Mouse (Mus musculus): ENCODE results near the gene Cmklr1. TPM values are rescaled to one million over a fixed set of nuclear protein-coding genes. Genes with fewer than 3 reads are reported as not detected.
"Not testable (repeated sequence)": the region's sequence is repeated elsewhere in the genome, so short reads cannot be mapped to it uniquely, and the experiment has no call there.

Gene Cmklr1
- polyA plus RNA-seq, 2 experiments from 2014 or later = not detected

DNA sequence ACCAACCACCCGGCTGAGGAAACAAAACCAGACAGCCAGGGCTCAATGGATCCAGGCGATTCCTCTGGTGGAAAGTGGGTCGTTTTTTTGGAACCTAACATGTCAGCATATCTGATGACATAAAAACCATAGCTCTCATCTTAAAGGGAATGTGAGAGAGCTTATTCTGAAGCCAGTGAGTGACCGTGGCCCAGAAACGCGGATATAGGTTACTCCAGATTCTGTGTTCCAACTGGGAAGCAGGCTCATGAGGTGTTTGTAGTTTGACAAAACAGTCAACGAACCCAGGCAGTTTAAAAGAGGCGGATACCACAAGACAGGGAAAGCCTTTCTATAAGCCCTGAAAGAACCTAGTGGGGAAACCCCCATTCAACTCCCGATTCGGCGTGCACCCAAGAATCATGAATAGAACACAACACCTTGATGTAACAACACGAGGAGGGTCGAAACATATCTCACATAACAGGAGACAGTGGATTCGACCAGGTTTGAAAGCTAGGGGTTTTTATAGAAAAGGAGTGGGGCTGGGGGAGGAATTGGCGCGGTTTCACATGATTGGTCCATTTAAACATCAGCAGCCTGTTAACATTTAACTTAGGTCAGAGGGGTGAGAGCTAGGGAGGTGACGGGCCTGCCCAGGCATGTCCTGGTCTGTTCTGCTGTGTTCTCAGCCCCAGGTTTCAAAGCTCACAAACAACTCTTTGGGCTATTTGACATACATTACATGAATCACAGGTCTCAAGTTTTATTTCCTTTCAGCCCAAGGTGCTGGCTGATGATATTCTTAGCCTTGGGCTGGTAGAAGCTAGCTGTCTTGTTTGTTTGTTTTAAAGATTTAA lies 64.4 kb downstream of the Cmklr1 start:
- not testable (repeated sequence) for ATAC-seq

DNA sequence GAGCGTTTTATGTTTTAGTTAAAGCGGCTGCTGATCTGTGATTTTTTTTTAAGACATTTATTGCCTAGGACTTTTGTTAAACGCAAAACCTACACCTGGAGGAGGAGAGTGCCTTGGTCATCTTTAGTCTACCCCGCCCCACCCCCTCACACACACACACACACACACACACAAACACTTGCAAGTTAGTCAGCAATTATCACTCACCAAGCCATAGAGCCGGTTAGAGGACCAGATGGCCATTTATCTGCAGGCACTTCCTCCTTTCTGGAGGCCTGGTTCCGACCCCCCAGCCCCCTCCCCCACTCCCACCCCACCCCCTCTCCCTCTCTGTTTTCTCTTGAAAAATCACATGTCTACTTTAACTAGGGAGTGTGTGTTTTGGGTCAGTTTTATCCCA lies 65.8 kb downstream of the Cmklr1 start:
- no peak for ATAC-seq

DNA sequence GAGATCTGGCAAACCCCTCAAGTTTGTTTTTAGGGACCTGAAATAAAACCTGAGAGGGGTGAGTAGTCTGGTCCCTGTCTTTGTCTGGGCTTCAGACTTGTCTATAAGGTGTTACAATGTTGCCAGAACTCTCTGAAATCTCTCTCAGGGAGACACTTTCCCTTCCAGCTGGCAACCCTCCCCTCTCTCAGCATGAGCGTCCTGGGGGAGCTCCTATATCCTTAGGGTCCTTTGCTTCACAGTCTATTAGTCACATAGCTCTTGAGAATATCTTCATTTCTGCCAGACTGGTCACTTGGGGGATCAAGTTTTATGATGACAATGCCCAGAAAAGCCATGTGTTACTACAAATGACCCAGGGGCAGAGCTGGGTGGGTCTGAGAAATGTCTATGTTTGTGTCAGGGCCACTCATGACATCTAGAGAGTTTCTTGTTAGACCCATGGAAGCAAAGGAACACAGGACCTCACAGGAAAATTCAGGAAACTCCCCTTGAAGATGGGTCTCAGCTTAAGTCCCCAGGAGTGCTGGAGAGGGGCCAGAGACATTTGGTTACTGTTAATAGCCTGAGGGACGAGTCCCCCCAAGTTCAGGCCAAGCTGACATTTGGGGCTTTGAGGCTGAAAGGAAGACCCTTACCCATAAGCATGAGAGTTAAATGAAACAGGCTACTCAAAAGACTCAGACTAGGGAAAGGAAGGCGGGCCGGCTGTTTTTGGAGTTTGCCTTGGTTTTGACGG lies 66.6 kb downstream of the Cmklr1 start:
- no peak for ATAC-seq

DNA sequence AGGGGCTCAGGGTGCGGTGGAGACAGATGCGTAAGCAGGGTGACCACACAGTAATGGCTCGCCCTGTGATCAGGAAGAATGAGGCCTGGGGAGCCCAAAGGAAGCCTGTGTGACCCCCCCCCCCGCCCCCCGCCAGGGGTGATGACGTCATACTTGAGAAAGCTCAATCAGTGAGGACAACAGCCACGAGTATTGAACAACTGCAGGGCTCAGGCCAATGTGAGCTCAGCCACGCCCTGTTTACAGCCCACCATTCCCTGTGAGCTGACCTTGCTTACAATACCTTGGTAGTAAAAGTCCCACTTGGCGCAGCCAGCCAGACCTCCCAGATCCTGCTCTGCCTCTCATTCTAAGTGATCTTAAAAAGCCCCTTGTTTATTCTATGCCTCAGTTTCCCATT lies 69.4 kb downstream of the Cmklr1 start:
- no peak for ATAC-seq

DNA sequence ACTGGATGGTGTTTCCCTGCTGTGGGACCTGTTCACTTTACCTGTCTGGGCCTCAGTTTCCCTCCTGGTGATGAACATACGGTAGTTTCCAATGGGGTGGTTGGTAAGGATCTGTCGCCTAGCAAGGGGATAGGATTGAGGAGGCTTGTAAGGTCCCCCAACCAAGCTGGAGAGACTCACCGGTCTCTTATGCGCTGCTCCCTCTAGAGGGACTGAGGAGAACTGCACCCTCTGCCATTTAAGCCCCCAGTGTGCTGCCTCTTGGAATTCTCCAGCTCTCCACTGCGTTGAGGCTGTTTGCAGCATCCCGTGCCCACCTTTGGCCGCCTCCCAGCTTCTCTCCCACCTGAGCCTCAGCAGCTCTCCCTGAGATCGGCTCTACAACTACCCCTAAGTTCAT lies 70.0 kb downstream of the Cmklr1 start:
- no peak for ATAC-seq

DNA sequence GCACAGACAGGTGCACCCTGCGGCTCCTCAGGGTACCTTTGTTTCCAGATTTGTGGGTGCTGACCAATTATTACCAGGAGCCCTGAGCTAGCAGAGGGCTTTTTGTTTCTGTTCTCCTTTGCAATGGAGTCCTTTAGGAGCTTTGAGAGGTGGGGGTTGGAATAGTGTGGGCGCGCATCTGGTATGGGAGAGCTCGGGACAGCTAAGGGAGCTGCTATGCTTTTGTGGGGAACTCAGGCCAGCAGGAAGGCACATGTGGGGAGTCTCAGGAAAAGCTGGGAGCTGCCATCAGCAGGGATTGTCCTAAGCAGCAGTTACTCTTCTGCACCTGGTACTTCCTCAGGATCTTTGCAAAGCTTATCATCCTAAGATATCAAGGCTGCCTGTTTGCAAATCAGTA lies 71.1 kb downstream of the Cmklr1 start:
- ATAC-seq = no peak

DNA sequence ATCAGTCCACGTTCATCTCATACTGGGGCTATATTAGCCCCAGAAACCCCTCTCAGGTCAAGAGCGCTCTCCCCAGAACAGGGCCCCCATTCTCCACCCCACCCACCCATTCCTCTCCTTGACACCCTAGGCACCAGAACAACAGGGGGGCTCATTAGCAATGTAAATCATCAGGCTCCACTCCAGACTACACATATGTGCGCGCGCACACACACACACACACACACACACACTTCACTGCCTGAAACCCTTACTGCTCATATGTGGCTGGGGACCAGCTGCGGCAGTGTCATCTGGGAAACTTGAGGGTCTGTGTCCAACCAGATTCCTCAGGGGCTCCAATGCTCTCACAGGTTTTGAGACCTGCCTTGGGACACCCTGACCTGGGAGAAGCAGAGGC lies 71.8 kb downstream of the Cmklr1 start:
- no peak for ATAC-seq

DNA sequence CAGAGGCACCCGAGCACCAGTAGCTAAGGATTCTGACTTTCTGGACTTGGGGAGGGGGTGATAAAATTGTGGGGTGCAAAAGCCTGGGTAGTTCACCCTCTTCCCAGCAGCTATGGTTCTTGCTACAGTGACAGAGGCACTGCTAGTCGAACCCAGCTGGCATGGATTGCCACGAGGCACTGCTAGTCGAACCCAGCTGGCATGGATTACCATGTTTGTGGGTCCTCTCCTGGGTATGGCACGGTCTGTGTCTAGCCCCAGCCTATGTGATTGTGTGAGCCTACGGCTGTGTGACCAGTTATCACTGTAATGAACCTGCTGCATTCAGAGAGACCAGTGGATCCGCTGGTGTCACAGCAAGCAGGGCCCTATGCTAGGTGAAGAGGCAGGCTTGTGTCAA lies 72.7 kb downstream of the Cmklr1 start:
- no peak for ATAC-seq

DNA sequence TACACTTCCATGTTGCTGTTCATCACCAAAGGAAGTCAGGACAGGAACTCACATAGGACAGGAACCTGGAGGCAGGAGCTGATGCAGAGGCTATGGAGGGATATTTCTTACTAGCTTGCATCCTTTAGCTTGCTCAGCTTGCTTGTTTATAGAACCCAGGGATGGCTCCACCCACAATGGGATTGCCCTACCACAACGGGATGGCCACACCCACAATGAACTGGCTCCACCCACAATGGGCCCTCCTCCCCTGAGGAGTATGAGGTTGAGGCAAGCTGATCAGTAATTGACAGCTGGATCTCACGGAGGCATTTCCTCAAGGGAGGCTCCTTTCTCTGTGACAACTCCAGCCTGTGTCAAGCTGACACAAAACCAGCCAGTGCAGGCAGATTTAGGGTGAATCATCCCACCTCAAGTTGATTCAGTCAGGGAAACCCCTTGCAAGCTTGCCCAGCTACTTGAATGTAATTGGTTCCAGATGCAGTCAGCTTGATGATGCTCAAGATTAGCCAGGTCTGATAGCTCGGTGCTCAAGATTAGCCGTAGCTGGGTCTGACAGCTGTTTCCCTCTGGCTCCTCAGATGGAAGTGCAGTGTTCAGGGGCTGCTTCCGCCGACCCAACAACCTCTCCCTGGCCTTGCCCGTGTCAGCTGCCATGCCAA lies 80.0 kb downstream of the Cmklr1 start:
- ATAC-seq = no peak

DNA sequence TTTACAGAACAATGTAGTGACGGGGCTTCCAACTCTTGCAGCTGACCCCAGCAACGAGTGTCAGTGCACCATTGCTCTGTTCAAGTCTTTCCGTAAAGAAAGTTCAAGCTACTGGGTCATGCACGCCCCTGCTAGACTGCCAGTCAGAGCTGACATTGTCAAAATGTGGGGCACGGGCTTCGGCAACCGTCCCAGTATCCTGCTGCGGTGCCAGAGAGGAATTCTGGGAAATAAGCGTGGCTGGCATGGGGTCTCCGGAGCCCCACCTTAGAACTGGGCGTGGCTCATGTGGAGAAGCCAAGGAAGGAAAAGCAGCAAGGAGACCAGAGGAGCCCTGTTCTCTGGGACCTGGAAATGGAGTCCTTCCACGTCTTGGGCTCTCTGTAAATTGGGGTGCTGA lies 84.4 kb downstream of the Cmklr1 start:
- no peak for ATAC-seq

DNA sequence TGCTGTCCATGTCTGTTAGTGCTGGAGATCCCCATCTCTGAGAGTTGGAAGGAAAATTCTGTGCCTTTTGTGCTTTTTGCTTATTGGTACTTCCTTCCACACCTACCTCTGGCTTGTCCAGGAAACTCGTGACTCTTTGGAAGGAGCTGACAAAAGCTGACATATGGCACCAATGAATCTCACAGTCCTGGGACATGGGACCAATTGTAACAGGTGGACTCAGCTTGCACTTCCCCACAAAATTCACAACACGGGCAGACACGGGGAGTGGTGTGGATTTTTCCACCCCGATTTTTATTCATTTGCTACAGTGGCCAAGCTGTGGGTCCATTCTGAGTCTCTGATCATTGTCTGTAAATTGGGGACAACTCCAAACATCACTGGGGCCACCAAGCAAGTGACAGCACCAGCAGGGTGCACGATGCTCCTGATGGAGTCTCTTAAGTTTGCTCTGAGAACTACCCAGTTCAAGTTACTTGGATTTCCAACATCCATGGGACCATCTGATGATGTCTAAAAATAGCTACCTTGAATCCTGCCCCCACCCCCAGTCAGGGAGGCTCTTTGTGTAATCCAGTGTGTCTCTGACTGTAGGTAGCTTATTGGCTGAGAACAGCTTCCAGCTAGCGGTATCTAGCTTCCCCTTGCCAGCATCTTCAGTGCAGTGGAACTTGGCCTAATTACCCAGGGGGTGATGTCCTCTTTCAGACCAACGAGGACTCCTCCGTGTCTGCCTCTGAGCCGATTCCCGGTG lies 84.9 kb downstream of the Cmklr1 start:
- ATAC-seq = no peak

DNA sequence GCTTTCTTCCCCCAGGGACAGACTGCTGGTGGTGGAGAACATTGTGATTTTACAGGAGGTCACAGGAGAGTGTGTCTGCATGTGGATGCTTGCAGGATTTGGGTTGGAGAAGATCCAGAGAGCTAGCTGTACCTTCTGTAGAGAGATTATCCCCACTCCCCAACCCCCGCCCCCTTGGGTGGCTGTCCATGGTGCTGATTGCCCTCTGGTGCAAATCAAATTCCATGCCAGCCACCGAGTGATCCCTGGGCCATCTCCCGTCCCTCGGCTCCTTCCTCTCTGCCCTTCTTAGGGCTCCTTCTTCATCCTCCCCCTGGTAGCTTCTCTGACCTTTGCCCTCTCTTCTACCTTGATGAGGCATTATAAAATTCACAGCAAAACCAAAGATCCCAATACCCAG lies 85.8 kb downstream of the Cmklr1 start:
- no peak for ATAC-seq

Other genes with a start within 250 kb of the Cmklr1 start
- gene Wscd2, start 160.1 kb downstream of the Cmklr1 start, polyA plus RNA-seq (2017; shearing (Covaris generic)) = 1 to 10 TPM; 1.6 to 2.2 TPM
- gene 1700069L16Rik, start 74.3 kb upstream of the Cmklr1 start, polyA plus RNA-seq (2017; shearing (Covaris generic)) = not detected
- gene Ficd, start 85.4 kb upstream of the Cmklr1 start, polyA plus RNA-seq (2017; shearing (Covaris generic)) = 1 to 10 TPM; 3.3 to 5.2 TPM
- 10 to 100 TPM in 1 of 2 experiments, 1 to 10 TPM in 1; 8.0 to 18.9 TPM for gene Sart3, start 122.1 kb upstream of the Cmklr1 start, polyA plus RNA-seq (2017; shearing (Covaris generic))
- gene Iscu, start 122.3 kb upstream of the Cmklr1 start, polyA plus RNA-seq (2017; shearing (Covaris generic)) = 10 to 100 TPM; 23.8 to 24.5 TPM
- gene Tmem119, start 150.1 kb upstream of the Cmklr1 start, polyA plus RNA-seq (2017; shearing (Covaris generic)) = not detected
- gene Selplg, start 182.2 kb upstream of the Cmklr1 start, polyA plus RNA-seq (2017; shearing (Covaris generic)) = 100 to 1,000 TPM; 629 to 698 TPM